Mouse (Mus musculus): Measurements from ENCODE around the gene Tcf3. TPM values are rescaled to one million over a fixed set of nuclear protein-coding genes. Genes with fewer than 3 reads are reported as not detected.

Gene Tcf3
- polyA plus RNA-seq, 1 experiment = 101 TPM

DNA sequence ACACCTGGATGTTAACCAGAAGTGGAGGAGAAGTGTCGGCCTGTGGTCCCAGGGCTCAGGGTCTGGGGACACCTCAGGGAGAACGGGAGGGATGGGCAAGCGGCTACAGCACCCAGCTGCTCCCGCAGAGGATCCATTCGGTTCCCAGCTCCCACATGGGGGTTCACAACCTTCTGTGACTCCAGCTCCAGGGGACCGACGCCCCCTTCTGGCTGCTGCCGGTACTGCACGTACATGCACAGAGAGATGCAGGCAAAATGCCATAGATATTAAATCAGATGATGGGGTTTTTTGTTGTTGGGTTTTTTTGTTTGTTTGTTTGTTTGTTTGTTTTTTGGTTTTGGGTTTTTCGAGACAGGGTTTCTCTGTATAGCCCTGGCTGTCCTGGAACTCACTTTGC lies 55.7 kb downstream of the Tcf3 start:
- TF ChIP-seq POLR2A (IDR thresholded peaks at IDR 0.05; ENCODE audit: low read depth, low read length) (no peak), CTCF (IDR thresholded peaks at IDR 0.05; ENCODE audit: extremely low read depth, insufficient read length, insufficient replicate concordance, low read depth, low read length) (peak; percentile 67; the same call in 1 of the 2 replicates)
- peaks cover 12% of the 10 kb centered on the region for H3K36me3 ChIP-seq (ENCODE audit: control insufficient read depth, insufficient read depth, low read length)
- no peaks in the 10 kb centered on the region for H3K4me1 ChIP-seq (ENCODE audit: control insufficient read depth, insufficient read depth, insufficient read length, low read length)
- 50% methylated on average over 10 of the region's 10 CpGs for WGBS
- H3K4me3 ChIP-seq (ENCODE audit: low read depth, low read length) = no peak overlapping the region
- no peaks in the 10 kb centered on the region for H3K27me3 ChIP-seq (ENCODE audit: control insufficient read depth, insufficient read depth, low read length)
- no peak overlapping the region for H3K27ac ChIP-seq (ENCODE audit: insufficient read depth, low read depth, low read length)

DNA sequence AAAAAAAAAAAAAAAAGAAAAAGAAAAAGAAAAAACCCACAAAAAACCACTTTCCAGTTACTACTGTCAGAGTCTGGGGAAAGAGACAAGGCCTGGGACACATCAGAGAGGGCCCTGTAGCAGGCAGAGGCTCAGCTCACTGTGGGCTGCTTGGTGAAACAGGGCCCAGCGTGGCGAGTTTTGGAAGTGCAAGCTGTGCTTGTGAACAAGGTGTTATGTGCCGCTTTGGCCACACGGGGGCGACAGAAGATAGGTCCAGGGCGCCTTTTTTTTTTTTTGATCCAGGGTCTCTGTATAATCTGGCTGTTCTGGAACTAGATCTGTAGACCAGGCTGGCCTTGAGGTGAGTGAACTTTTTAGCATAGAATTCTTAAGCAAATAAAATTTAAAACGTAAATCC lies 57.3 kb downstream of the Tcf3 start:
- peaks cover 4% of the 10 kb centered on the region for H3K36me3 ChIP-seq (ENCODE audit: control insufficient read depth, insufficient read depth, low read length)
- no peaks in the 10 kb centered on the region for H3K4me1 ChIP-seq (ENCODE audit: control insufficient read depth, insufficient read depth, insufficient read length, low read length)
- TF ChIP-seq POLR2A (IDR thresholded peaks at IDR 0.05; ENCODE audit: low read depth, low read length) (no peak), CTCF (IDR thresholded peaks at IDR 0.05; ENCODE audit: extremely low read depth, insufficient read length, insufficient replicate concordance, low read depth, low read length) (peak; percentile 95)
- 1% methylated on average over 7 of the region's 7 CpGs for WGBS
- H3K4me3 ChIP-seq (ENCODE audit: low read depth, low read length) = no peak overlapping the region
- H3K27me3 ChIP-seq (ENCODE audit: control insufficient read depth, insufficient read depth, low read length) = no peaks in the 10 kb centered on the region
- H3K27ac ChIP-seq (ENCODE audit: insufficient read depth, low read depth, low read length) = no peak overlapping the region

DNA sequence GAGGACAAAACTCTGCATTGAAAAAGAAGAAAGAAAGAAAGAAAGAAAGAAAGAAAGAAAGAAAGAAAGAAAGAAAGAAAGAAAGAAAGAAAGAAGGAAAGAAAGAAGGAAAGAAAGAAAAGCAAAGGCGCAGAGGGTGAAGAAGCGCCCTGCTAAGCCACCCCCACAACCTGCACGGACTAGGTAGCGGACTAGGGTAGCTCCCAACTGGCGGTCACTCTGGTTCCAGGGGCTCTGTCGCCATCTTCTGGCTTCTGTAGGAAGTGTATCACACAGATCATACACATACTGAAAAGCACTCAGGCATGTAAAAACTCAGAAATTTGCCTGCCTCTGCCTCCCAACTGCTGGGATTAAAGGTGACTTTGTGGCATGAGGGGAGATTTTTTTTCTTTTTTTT lies 59.4 kb downstream of the Tcf3 start:
- Histone ChIP-seq H3K27ac (ENCODE audit: insufficient read depth, low read depth, low read length) (no peak overlapping the region), H3K27me3 (ENCODE audit: control insufficient read depth, insufficient read depth, low read length) (no peaks in the 10 kb centered on the region), H3K4me1 (ENCODE audit: control insufficient read depth, insufficient read depth, insufficient read length, low read length) (no peaks in the 10 kb centered on the region), H3K4me3 (ENCODE audit: low read depth, low read length) (no peak overlapping the region), H3K36me3 (ENCODE audit: control insufficient read depth, insufficient read depth, low read length) (no peaks in the 10 kb centered on the region)
- WGBS = 26% methylated on average over 6 of the region's 6 CpGs
- TF ChIP-seq POLR2A (IDR thresholded peaks at IDR 0.05; ENCODE audit: low read depth, low read length) = no peak
- TF ChIP-seq CTCF (IDR thresholded peaks at IDR 0.05; ENCODE audit: extremely low read depth, insufficient read length, insufficient replicate concordance, low read depth, low read length) = peak; percentile 69; the same call in 1 of the 2 replicates

DNA sequence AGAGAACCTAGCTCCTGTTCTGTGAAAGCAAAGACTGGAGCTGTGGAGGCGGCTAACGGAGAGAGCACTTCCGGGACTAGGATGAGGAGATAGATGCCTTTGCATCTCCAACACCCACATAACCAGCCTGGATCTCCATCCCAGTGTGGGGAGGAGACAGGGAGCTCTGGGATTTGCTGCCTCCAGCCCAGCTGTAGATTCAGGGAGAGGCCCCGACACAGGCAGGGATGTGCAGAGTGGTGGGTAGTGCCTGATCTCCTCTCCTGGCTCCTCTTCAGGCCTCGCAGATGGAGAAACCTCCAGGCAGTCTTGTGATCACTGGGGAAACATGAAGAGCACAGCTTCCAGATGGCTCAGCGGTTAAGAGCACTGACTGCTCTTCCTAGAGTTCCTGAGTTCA lies 60.7 kb downstream of the Tcf3 start:
- no peaks in the 10 kb centered on the region for H3K36me3 ChIP-seq (ENCODE audit: control insufficient read depth, insufficient read depth, low read length)
- 82% methylated on average over 6 of the region's 6 CpGs for WGBS
- no peak overlapping the region for H3K4me3 ChIP-seq (ENCODE audit: low read depth, low read length)
- TF ChIP-seq CTCF (IDR thresholded peaks at IDR 0.05; ENCODE audit: extremely low read depth, insufficient read length, insufficient replicate concordance, low read depth, low read length) (no peak), POLR2A (IDR thresholded peaks at IDR 0.05; ENCODE audit: low read depth, low read length) (no peak)
- no peaks in the 10 kb centered on the region for H3K27me3 ChIP-seq (ENCODE audit: control insufficient read depth, insufficient read depth, low read length)
- H3K27ac ChIP-seq (ENCODE audit: insufficient read depth, low read depth, low read length) = no peak overlapping the region
- no peaks in the 10 kb centered on the region for H3K4me1 ChIP-seq (ENCODE audit: control insufficient read depth, insufficient read depth, insufficient read length, low read length)

DNA sequence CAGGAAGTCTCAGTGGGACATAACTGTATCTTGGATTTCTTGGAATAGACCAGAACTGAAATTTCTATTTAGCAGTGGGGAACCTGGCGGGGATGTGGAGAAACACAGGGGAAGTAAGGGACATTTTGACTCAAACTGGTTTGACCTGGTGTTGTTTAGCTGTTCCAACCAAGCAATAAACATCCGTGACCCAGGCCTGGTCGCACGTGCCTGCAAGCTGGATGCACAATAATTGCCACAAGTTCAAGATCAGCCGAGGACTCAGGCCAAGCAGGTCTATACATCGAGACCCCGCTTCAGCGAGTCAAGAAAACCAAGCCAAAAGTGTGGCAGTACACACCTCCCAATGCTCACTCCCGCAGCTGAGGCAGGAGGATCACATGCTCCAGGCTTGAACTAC lies 61.5 kb downstream of the Tcf3 start:
- peaks cover 6% of the 10 kb centered on the region for H3K4me1 ChIP-seq (ENCODE audit: control insufficient read depth, insufficient read depth, insufficient read length, low read length)
- TF ChIP-seq POLR2A (IDR thresholded peaks at IDR 0.05; ENCODE audit: low read depth, low read length) (no peak), CTCF (IDR thresholded peaks at IDR 0.05; ENCODE audit: extremely low read depth, insufficient read length, insufficient replicate concordance, low read depth, low read length) (no peak)
- no peak overlapping the region for H3K4me3 ChIP-seq (ENCODE audit: low read depth, low read length)
- WGBS = 60% methylated on average over 9 of the region's 9 CpGs
- no peak overlapping the region for H3K27ac ChIP-seq (ENCODE audit: insufficient read depth, low read depth, low read length)
- H3K36me3 ChIP-seq (ENCODE audit: control insufficient read depth, insufficient read depth, low read length) = no peaks in the 10 kb centered on the region
- no peaks in the 10 kb centered on the region for H3K27me3 ChIP-seq (ENCODE audit: control insufficient read depth, insufficient read depth, low read length)

DNA sequence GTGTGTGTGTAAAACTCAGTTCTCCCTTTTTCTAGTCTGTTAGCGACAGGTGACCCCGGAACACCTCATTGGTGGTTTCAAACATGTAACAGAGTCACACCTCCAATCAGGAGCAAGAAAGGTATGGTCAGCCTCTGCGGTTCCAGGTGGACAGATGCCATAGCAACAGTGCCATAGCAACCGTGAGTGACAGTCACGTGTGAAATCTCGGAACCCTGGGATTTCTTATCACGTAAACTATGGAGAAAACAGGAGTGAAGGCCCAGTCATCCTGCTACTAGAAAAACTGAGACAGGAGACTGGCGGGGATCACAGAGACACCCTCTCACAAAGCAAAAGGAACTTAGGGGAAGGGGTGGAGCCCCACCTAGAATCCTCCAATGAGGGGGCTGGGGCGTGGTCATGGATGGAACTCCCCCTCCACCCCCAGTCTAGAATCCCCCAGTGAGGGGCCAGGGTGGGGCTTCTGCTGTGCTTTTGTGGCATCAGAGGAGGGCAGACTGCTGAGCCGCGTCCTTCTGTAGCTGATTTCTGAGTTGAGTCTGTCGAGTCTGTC lies 62.0 kb downstream of the Tcf3 start:
- Histone ChIP-seq H3K4me1 (ENCODE audit: control insufficient read depth, insufficient read depth, insufficient read length, low read length) (peaks cover 8% of the 10 kb centered on the region), H3K36me3 (ENCODE audit: control insufficient read depth, insufficient read depth, low read length) (no peaks in the 10 kb centered on the region), H3K27ac (ENCODE audit: insufficient read depth, low read depth, low read length) (no peak overlapping the region), H3K27me3 (ENCODE audit: control insufficient read depth, insufficient read depth, low read length) (no peaks in the 10 kb centered on the region), H3K4me3 (ENCODE audit: low read depth, low read length) (no peak overlapping the region)
- no peak for TF ChIP-seq CTCF (IDR thresholded peaks at IDR 0.05; ENCODE audit: extremely low read depth, insufficient read length, insufficient replicate concordance, low read depth, low read length)
- no peak for TF ChIP-seq POLR2A (IDR thresholded peaks at IDR 0.05; ENCODE audit: low read depth, low read length)
- 11% methylated on average over 12 of the region's 12 CpGs for WGBS

DNA sequence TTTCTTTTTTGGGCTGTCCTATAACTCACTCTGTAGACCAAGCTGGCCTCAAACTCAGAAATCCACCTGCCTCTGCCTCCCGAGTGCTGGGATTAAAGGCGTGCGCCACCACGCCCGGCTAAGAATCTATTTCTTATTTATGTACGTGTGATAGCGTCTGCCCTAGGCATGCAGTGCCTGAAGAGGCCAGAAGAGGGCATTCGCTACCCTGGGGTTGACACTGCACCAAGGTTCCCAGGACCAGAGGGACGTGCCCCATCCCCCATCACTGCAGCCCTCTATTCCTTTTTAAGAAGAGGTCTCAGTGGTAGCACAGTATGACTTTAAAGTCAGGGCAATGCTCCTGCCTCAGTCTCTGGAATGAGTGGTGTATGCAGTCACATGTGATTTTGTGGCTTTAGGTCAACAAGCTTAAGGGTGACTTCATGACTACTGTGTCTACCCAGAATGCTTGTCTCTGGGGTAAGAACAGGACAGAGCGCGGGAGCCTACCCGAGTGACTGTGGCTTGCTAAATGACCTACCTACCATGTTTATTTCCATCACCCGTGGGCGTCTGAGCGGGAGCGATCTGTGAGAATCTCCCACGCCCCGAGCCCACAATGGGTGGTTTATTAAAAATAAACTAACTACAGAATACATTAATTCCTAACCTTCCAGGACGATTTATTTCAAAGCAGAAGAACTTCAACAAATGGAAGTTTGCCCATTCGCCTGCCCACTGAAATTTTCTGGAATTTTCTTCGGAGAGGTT lies 63.3 kb downstream of the Tcf3 start:
- no peak for TF ChIP-seq POLR2A (IDR thresholded peaks at IDR 0.05; ENCODE audit: low read depth, low read length)
- peak; percentile 7; the same call in 1 of the 2 replicates for TF ChIP-seq CTCF (IDR thresholded peaks at IDR 0.05; ENCODE audit: extremely low read depth, insufficient read length, insufficient replicate concordance, low read depth, low read length)
- Histone ChIP-seq H3K36me3 (ENCODE audit: control insufficient read depth, insufficient read depth, low read length) (no peaks in the 10 kb centered on the region), H3K4me3 (ENCODE audit: low read depth, low read length) (no peak overlapping the region), H3K27ac (ENCODE audit: insufficient read depth, low read depth, low read length) (no peak overlapping the region), H3K27me3 (ENCODE audit: control insufficient read depth, insufficient read depth, low read length) (no peaks in the 10 kb centered on the region), H3K4me1 (ENCODE audit: control insufficient read depth, insufficient read depth, insufficient read length, low read length) (peaks cover 8% of the 10 kb centered on the region)
- WGBS = 72% methylated on average over 21 of the region's 21 CpGs

All from small intestine, adult 2 months (tissue).